Mouse (Mus musculus) liver, adult 2 months (tissue): ENCODE results near the gene Dvl2. TPM values are rescaled to one million over a fixed set of nuclear protein-coding genes. Genes with fewer than 3 reads are reported as not detected.

Experiments used
- DNase-seq: peaks from one replicate; pipeline ENCODE4 v3.0.0-alpha.2; 2011; ENCODE audit warnings: low read depth, low spot score; ENCODE audit errors: extremely low read depth
- H3K27ac ChIP-seq: fragments of 200-500 bp; replicated peaks from 2 replicates; pipeline ENCODE4 v1.5.1; 2012; ENCODE audit warnings: low read depth, mild to moderate bottlenecking, control low read depth, inconsistent platforms, low read length; ENCODE audit not compliant: insufficient read depth
- H3K27me3 ChIP-seq: fragments of 200-500 bp; 2 replicates; pipeline ENCODE4 v1.6.1; 2012; ENCODE audit warnings: mild to moderate bottlenecking, moderate library complexity, low read length, inconsistent platforms; ENCODE audit not compliant: control insufficient read depth, insufficient read depth
- H3K36me3 ChIP-seq: fragments of 200-500 bp; 2 replicates; pipeline ENCODE4 v1.6.1; 2012; ENCODE audit warnings: low read length, inconsistent platforms; ENCODE audit not compliant: control insufficient read depth, insufficient read depth
- H3K4me1 ChIP-seq: fragments of 200-500 bp; 2 replicates; pipeline ENCODE4 v1.6.1; 2011; ENCODE audit warnings: low read length; ENCODE audit not compliant: control insufficient read depth, insufficient read depth
- H3K4me3 ChIP-seq: fragments of 200-500 bp; 2 replicates; pipeline ENCODE4 v1.5.1; 2011; ENCODE audit warnings: low read depth, mild to moderate bottlenecking, control low read depth, low read length, moderate library complexity; ENCODE audit not compliant: insufficient read depth
- H3K79me2 ChIP-seq: fragments of 200-500 bp; 2 replicates; pipeline ENCODE4 v1.6.1; 2012; ENCODE audit warnings: inconsistent platforms, mild to moderate bottlenecking, low read length, moderate library complexity; ENCODE audit not compliant: control insufficient read depth, insufficient read depth
- H3K9ac ChIP-seq: fragments of 200-500 bp; 2 replicates; pipeline ENCODE4 v1.6.1; 2012; ENCODE audit warnings: low read depth, mild to moderate bottlenecking, control low read depth, inconsistent platforms, low read length
- CTCF ChIP-seq: fragments of 200-500 bp; IDR thresholded peaks from 2 replicates; pipeline ENCODE4 v1.5.1; 2011; ENCODE audit warnings: low read depth, low read length, control low read depth
- POLR2A ChIP-seq: fragments of 200-500 bp; IDR thresholded peaks from 2 replicates; pipeline ENCODE4 v1.6.1; 2011; ENCODE audit warnings: low read length, control low read depth; ENCODE audit not compliant: insufficient read depth; ENCODE audit errors: extremely low read depth
- WGBS: fragments of 180-500 bp; shearing (Covaris S2); methylation state at CpG from one replicate; pipeline ENCODE4 v1.1.7; 2018; 5-methylcytosine and 5-hydroxymethylcytosine counted together
- polyA plus RNA-seq: library from polyadenylated mRNA; depleted of rRNA; stranded (reverse); fragments of >200 nt; gene quantifications from 2 replicates; pipeline ENCODE4 v1.2.3, GENCODE M21; 2012; rRNA removed
- total RNA-seq: library from RNA; depleted of rRNA; stranded (reverse); fragments of >200 nt; gene quantifications from 2 replicates; pipeline ENCODE4 v1.2.3, GENCODE M21; 2014; rRNA removed

Dvl2 gene
- total and polyA plus RNA-seq, 2 experiments = 2.8 to 4.5 TPM

DNA sequence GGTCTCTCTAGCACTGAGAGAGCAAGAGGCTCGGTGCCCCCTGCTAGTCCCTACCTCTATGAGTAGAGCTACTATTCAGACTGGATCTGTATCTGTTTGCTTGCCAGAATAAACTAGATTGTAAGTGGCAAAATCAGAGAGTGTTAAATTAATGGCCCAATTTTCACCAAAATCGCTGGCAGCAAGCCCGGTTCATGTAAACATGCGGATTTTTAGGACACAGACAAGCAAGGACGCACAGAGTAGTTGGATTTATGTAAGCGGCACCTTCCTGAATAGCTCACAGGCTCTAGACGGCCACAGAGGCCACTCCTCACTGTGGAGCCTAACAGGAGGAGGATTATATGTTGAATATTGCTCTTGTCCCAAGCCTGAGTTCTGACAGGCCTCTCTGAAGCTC lies 52.8 kb downstream of the Dvl2 start:
- Histone ChIP-seq H3K79me2 (peaks cover 5% of the 10 kb centered on the region; the same call in 1 of the 2 replicates), H3K4me3 (no peak overlapping the region), H3K36me3 (peaks cover 14% of the 10 kb centered on the region), H3K4me1 (peaks cover 23% of the 10 kb centered on the region), H3K27ac (peak overlapping the region; percentile 94), H3K9ac (peak overlapping the region; percentile 35), H3K27me3 (no peaks in the 10 kb centered on the region)
- peak; percentile 55 for DNase-seq
- TF ChIP-seq CTCF = no peak
- TF ChIP-seq POLR2A = no peak
- 20% methylated on average over 7 of the region's 7 CpGs for WGBS

DNA sequence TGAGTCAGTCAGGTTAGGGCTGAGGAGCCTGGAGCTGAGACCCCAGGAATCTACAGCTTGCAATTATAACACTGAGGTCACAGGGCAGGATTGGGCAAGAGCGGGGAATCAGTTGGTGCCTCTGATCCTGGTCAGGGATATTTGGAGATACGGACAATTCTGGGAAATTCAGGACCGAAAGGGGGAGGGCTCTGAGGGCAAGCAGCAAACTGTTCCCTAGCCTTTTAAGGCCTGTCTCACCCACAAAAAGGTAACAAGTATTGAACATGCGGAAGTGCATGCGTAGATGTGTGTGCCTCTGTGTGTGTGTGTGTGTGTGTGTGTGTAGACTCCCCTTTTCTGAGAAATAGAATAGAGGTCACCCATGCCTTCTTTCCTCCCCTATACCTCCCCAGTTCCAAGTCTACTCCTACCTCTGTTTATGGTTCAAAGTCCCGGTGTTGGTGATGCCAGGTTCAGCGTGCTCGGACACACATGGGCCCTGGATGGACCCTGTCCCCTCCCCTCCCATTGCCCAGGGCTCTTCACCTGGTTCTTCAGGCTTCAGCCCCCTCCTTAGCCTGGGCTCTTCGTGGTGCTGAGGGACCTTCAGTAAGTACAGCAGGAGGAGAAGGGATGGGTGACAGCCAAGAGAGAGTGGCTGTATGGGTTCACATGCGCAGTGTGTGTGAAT lies 53.6 kb downstream of the Dvl2 start, which contains the start of gene Asgr1:
Asgr1 (plus strand) TSS at position 188 of the 673 bp plus-strand sequence.
- DNase-seq = peak; percentile 97
- 22% methylated on average over 10 of the region's 10 CpGs for WGBS
- H3K27ac ChIP-seq = peak within 1 kb of the TSS; percentile 94

DNA sequence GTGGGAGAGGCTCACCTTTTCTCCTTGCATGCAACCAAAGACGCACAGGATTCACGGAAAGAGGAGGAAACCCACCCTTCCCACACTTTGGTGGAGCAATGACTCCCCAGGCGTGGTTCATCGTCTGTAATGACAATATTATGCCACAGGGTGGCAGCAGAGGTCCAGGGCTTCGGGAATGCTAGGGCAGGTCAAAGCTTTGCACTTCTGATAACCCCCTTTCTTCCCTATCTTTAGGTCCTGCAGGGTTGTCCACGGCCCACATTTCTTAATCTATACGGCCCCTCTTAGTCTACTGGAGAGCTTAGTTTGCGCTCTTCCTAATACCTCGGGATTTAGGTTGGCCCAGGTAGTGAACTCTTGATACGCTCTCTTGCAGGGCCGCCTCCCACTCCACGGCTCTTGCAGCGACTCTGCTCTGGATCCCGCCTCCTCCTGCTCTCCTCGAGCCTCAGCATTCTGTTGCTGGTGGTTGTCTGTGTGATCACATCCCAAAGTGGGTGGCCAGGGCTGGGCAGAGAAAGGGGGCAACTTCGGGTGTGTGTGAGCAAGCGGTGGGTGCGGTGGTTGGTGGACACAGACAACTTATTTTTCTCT lies 55.3 kb downstream of the Dvl2 start:
- Histone ChIP-seq H3K4me3 (peak overlapping the region; percentile 76), H3K79me2 (peaks cover 5% of the 10 kb centered on the region; the same call in 1 of the 2 replicates), H3K9ac (peak overlapping the region; percentile 88), H3K4me1 (peaks cover 23% of the 10 kb centered on the region), H3K27ac (peak overlapping the region; percentile 94), H3K27me3 (no peaks in the 10 kb centered on the region), H3K36me3 (peaks cover 14% of the 10 kb centered on the region)
- peak; percentile 92 for TF ChIP-seq CTCF
- TF ChIP-seq POLR2A = no peak
- DNase-seq = peak; percentile 60
- 10% methylated on average over 18 of the region's 18 CpGs for WGBS

More for the DNA sequence above, 53.6 kb downstream of the Dvl2 start, which contains the start of gene Asgr1:
- peaks cover 14% of the 10 kb centered on the region for H3K36me3 ChIP-seq
- peak within 1 kb of the TSS; percentile 88 for H3K9ac ChIP-seq
- TF ChIP-seq CTCF (no peak), POLR2A (peak; percentile 65; the same call in 1 of the 2 replicates)
- no peaks in the 10 kb centered on the region for H3K27me3 ChIP-seq
- peaks cover 23% of the 10 kb centered on the region for H3K4me1 ChIP-seq
- H3K79me2 ChIP-seq = peaks cover 5% of the 10 kb centered on the region; the same call in 1 of the 2 replicates
- peak within 1 kb of the TSS; percentile 76 for H3K4me3 ChIP-seq

DNA sequence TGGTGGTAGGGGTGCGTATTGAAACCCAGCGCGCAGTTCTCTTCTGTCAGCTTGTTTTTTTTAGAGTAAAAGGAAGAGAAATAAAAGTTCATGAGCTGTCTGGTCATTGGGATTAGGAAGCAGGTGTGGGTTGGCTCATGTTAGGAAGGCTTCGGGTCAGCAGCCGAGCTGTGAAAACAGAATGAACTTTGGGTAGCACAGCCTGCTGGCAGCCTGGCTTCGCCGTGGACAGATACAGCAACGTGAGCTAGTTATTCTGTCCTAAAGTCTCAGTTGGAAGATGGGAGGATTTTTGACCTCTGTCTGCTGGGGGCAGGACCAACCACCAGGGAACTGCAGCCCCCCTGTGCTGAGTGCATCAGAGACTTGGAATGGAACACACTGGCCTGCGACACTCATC lies 57.4 kb downstream of the Dvl2 start:
- H3K27ac ChIP-seq = no peak overlapping the region
- H3K4me3 ChIP-seq = no peak overlapping the region
- H3K4me1 ChIP-seq = peaks cover 20% of the 10 kb centered on the region
- H3K9ac ChIP-seq = no peak overlapping the region
- peaks cover 5% of the 10 kb centered on the region; the same call in 1 of the 2 replicates for H3K79me2 ChIP-seq
- TF ChIP-seq CTCF (no peak), POLR2A (no peak)
- H3K36me3 ChIP-seq = peaks cover 14% of the 10 kb centered on the region
- H3K27me3 ChIP-seq = no peaks in the 10 kb centered on the region
- DNase-seq = peak; percentile 62
- 49% methylated on average over 9 of the region's 9 CpGs for WGBS

DNA sequence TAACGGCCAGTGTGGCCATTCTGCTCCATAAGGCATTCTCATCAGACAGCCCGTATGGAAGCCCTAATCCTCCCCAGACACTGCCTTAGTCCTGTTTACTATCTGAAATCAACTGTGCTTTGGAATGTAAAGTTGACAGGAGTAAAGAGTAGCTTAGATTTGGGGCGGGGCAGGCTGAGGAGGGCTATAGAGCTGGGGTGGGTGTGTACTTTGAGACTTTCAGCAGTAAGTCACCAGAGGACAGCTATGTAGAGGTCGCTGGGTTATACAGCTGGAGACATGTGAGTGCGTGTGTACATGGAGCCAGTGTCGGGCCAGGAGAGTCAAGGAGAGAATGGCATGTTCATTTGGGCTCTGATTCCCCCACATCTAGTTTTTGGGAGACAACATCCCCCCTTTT lies 59.5 kb downstream of the Dvl2 start:
- WGBS = 59% methylated on average over 6 of the region's 6 CpGs
- Histone ChIP-seq H3K9ac (no peak overlapping the region), H3K79me2 (peaks cover 3% of the 10 kb centered on the region; the same call in 1 of the 2 replicates), H3K36me3 (peaks cover 14% of the 10 kb centered on the region), H3K4me1 (peaks cover 11% of the 10 kb centered on the region), H3K27me3 (no peaks in the 10 kb centered on the region), H3K27ac (no peak overlapping the region), H3K4me3 (no peak overlapping the region)
- DNase-seq = no peak
- TF ChIP-seq POLR2A (no peak), CTCF (no peak)

Other genes with a start within 250 kb of the Dvl2 start
Only the 30 nearest of the 39 such genes appear.
- 0.46 and 0.54 TPM in 2 replicates for gene Chrnb1, start 204.7 kb upstream of the Dvl2 start, total RNA-seq
- gene Chrnb1, start 204.7 kb upstream of the Dvl2 start, polyA plus RNA-seq = 0.28 and 0.35 TPM in 2 replicates
- 0.18 and 0.20 TPM in 2 replicates for gene Fgf11, start 198.7 kb upstream of the Dvl2 start, total RNA-seq
- gene Fgf11, start 198.7 kb upstream of the Dvl2 start, polyA plus RNA-seq = 0.33 and 0.34 TPM in 2 replicates
- 2.3 and 2.4 TPM in 2 replicates for gene Tmem102, start 195.0 kb upstream of the Dvl2 start, total RNA-seq
- 13.5 and 15.7 TPM in 2 replicates for gene Tmem102, start 195.0 kb upstream of the Dvl2 start, polyA plus RNA-seq
- gene Gm39566, start 185.3 kb upstream of the Dvl2 start, total RNA-seq = not detected in 2 replicates
- gene Gm39566, start 185.3 kb upstream of the Dvl2 start, polyA plus RNA-seq = not detected in 2 replicates
- not detected in 2 replicates for gene Spem2, start 182.1 kb upstream of the Dvl2 start, total RNA-seq
- gene Spem2, start 182.1 kb upstream of the Dvl2 start, polyA plus RNA-seq = not detected in 2 replicates
- gene Spem1, start 178.4 kb upstream of the Dvl2 start, total RNA-seq = not detected in 2 replicates
- 0.09 TPM in 1 of 2 replicates, not detected in the other for gene Spem1, start 178.4 kb upstream of the Dvl2 start, polyA plus RNA-seq
- 0.18 and 0.34 TPM in 2 replicates for gene Nlgn2, start 162.8 kb upstream of the Dvl2 start, total RNA-seq
- gene Nlgn2, start 162.8 kb upstream of the Dvl2 start, polyA plus RNA-seq = 0.93 and 1.9 TPM in 2 replicates
- gene Tmem256, start 162.1 kb upstream of the Dvl2 start, total RNA-seq = 326 and 353 TPM in 2 replicates
- 284 and 370 TPM in 2 replicates for gene Tmem256, start 162.1 kb upstream of the Dvl2 start, polyA plus RNA-seq
- 1.5 and 2.6 TPM in 2 replicates for gene Plscr3, start 154.2 kb upstream of the Dvl2 start, total RNA-seq
- 18.5 and 19.3 TPM in 2 replicates for gene Plscr3, start 154.2 kb upstream of the Dvl2 start, polyA plus RNA-seq
- 0.07 and 0.18 TPM in 2 replicates for gene Tnk1, start 141.9 kb upstream of the Dvl2 start, total RNA-seq
- gene Tnk1, start 141.9 kb upstream of the Dvl2 start, polyA plus RNA-seq = 0.17 TPM in 2 replicates
- not detected in 2 replicates for gene Tmem95, start 122.6 kb upstream of the Dvl2 start, total RNA-seq
- gene Tmem95, start 122.6 kb upstream of the Dvl2 start, polyA plus RNA-seq = not detected in 2 replicates
- gene Kctd11, start 119.2 kb upstream of the Dvl2 start, total RNA-seq = 0.65 and 1.0 TPM in 2 replicates
- 0.68 and 1.6 TPM in 2 replicates for gene Kctd11, start 119.2 kb upstream of the Dvl2 start, polyA plus RNA-seq
- gene Acap1, start 105.1 kb upstream of the Dvl2 start, total RNA-seq = 1.2 and 1.9 TPM in 2 replicates
- 2.3 and 3.3 TPM in 2 replicates for gene Acap1, start 105.1 kb upstream of the Dvl2 start, polyA plus RNA-seq
- gene 2810408A11Rik, start 99.6 kb upstream of the Dvl2 start, total RNA-seq = 0.13 and 0.18 TPM in 2 replicates
- 0.06 and 0.11 TPM in 2 replicates for gene 2810408A11Rik, start 99.6 kb upstream of the Dvl2 start, polyA plus RNA-seq
- gene Neurl4, start 99.5 kb upstream of the Dvl2 start, total RNA-seq = 10.1 and 14.0 TPM in 2 replicates
- 12.6 and 20.7 TPM in 2 replicates for gene Neurl4, start 99.5 kb upstream of the Dvl2 start, polyA plus RNA-seq
- gene Gps2, start 86.7 kb upstream of the Dvl2 start, total RNA-seq = 7.0 and 8.5 TPM in 2 replicates
- 32.3 and 41.0 TPM in 2 replicates for gene Gps2, start 86.7 kb upstream of the Dvl2 start, polyA plus RNA-seq
- 321 and 404 TPM in 2 replicates for gene Eif5a, start 78.6 kb upstream of the Dvl2 start, total RNA-seq
- gene Eif5a, start 78.6 kb upstream of the Dvl2 start, polyA plus RNA-seq = 374 and 408 TPM in 2 replicates
- gene Ybx2, start 64.8 kb upstream of the Dvl2 start, total RNA-seq = not detected in 2 replicates
- gene Ybx2, start 64.8 kb upstream of the Dvl2 start, polyA plus RNA-seq = 0.20 TPM in 1 of 2 replicates, not detected in the other
- gene Slc2a4, start 52.4 kb upstream of the Dvl2 start, total RNA-seq = 0.60 and 0.83 TPM in 2 replicates
- gene Slc2a4, start 52.4 kb upstream of the Dvl2 start, polyA plus RNA-seq = 0.39 and 0.58 TPM in 2 replicates
- gene Cldn7, start 35.8 kb upstream of the Dvl2 start, total RNA-seq = 0.20 and 0.37 TPM in 2 replicates
- 0.26 and 0.46 TPM in 2 replicates for gene Cldn7, start 35.8 kb upstream of the Dvl2 start, polyA plus RNA-seq
- gene Ctdnep1, start 19.4 kb upstream of the Dvl2 start, total RNA-seq = 6.6 and 13.4 TPM in 2 replicates
- gene Ctdnep1, start 19.4 kb upstream of the Dvl2 start, polyA plus RNA-seq = 39.1 and 45.3 TPM in 2 replicates
- 19.5 and 21.3 TPM in 2 replicates for gene Elp5, start 18.1 kb upstream of the Dvl2 start, total RNA-seq
- gene Elp5, start 18.1 kb upstream of the Dvl2 start, polyA plus RNA-seq = 30.8 and 33.7 TPM in 2 replicates
- 175 and 176 TPM in 2 replicates for gene Gabarap, start 9.5 kb upstream of the Dvl2 start, total RNA-seq
- 430 and 476 TPM in 2 replicates for gene Gabarap, start 9.5 kb upstream of the Dvl2 start, polyA plus RNA-seq
- 8.0 and 8.5 TPM in 2 replicates for gene Phf23, start 4.8 kb upstream of the Dvl2 start, total RNA-seq
- gene Phf23, start 4.8 kb upstream of the Dvl2 start, polyA plus RNA-seq = 8.8 and 12.1 TPM in 2 replicates
- gene Acadvl, start 14.8 kb downstream of the Dvl2 start, total RNA-seq = 314 and 344 TPM in 2 replicates
- 302 and 314 TPM in 2 replicates for gene Acadvl, start 14.8 kb downstream of the Dvl2 start, polyA plus RNA-seq
- gene Dlg4, start 16.3 kb downstream of the Dvl2 start, total RNA-seq = 0.37 and 1.0 TPM in 2 replicates
- gene Dlg4, start 16.3 kb downstream of the Dvl2 start, polyA plus RNA-seq = 1.1 and 1.3 TPM in 2 replicates
- 531 and 680 TPM in 2 replicates for gene Asgr1, start 53.5 kb downstream of the Dvl2 start, total RNA-seq
- 730 and 786 TPM in 2 replicates for gene Asgr1, start 53.5 kb downstream of the Dvl2 start, polyA plus RNA-seq
- 166 and 194 TPM in 2 replicates for gene Asgr2, start 92.0 kb downstream of the Dvl2 start, total RNA-seq
- 212 and 216 TPM in 2 replicates for gene Asgr2, start 92.0 kb downstream of the Dvl2 start, polyA plus RNA-seq
- gene Mgl2, start 129.7 kb downstream of the Dvl2 start, total RNA-seq = 0.27 TPM in 1 of 2 replicates, not detected in the other
- gene Mgl2, start 129.7 kb downstream of the Dvl2 start, polyA plus RNA-seq = 0.06 and 0.09 TPM in 2 replicates
- gene Clec10a, start 155.6 kb downstream of the Dvl2 start, total RNA-seq = 0.55 and 0.67 TPM in 2 replicates
- 0.27 and 0.95 TPM in 2 replicates for gene Clec10a, start 155.6 kb downstream of the Dvl2 start, polyA plus RNA-seq